Mouse (Mus musculus): ENCODE data around the gene Wdr95.
"Not testable (repeated sequence)": the region's sequence is repeated elsewhere in the genome, so short reads cannot be mapped to it uniquely, and the experiment has no call there.

The Wdr95 gene

GRCm38 (mm10) chr5:149517116-149517515 is 11.4 kb upstream of the Wdr95 start:
- DNase-seq (ENCODE audit: low read depth, low spot score) = no peak

GRCm38 (mm10) chr5:149520806-149521205 is 7.7 kb upstream of the Wdr95 start:
- DNase-seq (ENCODE audit: low read depth, low spot score) = no peak

- no peak for DNase-seq (ENCODE audit: low read depth, low spot score)
Measured at GRCm38 (mm10) chr5:149523856-149524241, 4.6 kb upstream of the Wdr95 start.

GRCm38 (mm10) chr5:149524242-149524858 is 4.1 kb upstream of the Wdr95 start:
- peak; percentile 89 for DNase-seq (ENCODE audit: low read depth, low spot score)

GRCm38 (mm10) chr5:149525055-149525785 is 3.3 kb upstream of the Wdr95 start:
- peak; percentile 49 for DNase-seq (ENCODE audit: low read depth, low spot score)

- peak; percentile 31 for DNase-seq (ENCODE audit: low read depth, low spot score)
Measured at GRCm38 (mm10) chr5:149526467-149526951, 2.0 kb upstream of the Wdr95 start.

- not testable (repeated sequence) for DNase-seq (ENCODE audit: low read depth, low spot score)
Measured at GRCm38 (mm10) chr5:149527292-149527691, 1.2 kb upstream of the Wdr95 start.

- no peak for DNase-seq (ENCODE audit: low read depth, low spot score)
Measured at GRCm38 (mm10) chr5:149533847-149534246, 5.4 kb downstream of the Wdr95 start.

- DNase-seq (ENCODE audit: low read depth, low spot score) = no peak
Measured at GRCm38 (mm10) chr5:149536005-149536404, 7.5 kb downstream of the Wdr95 start.

GRCm38 (mm10) chr5:149537796-149538511 is 9.5 kb downstream of the Wdr95 start:
- DNase-seq (ENCODE audit: low read depth, low spot score) = no peak

- DNase-seq (ENCODE audit: low read depth, low spot score) = no peak
Measured at GRCm38 (mm10) chr5:149538531-149538930, 10.1 kb downstream of the Wdr95 start.

- DNase-seq (ENCODE audit: low read depth, low spot score) = no peak
Measured at GRCm38 (mm10) chr5:149539051-149539450, 10.6 kb downstream of the Wdr95 start.

GRCm38 (mm10) chr5:149551179-149551578 is 22.7 kb downstream of the Wdr95 start:
- DNase-seq (ENCODE audit: low read depth, low spot score) = peak; percentile 29

- DNase-seq (ENCODE audit: low read depth, low spot score) = peak; percentile 82
Measured at GRCm38 (mm10) chr5:149552742-149553141, 24.3 kb downstream of the Wdr95 start.

GRCm38 (mm10) chr5:149553373-149553772 is 24.9 kb downstream of the Wdr95 start:
- no peak for DNase-seq (ENCODE audit: low read depth, low spot score)

- DNase-seq (ENCODE audit: low read depth, low spot score) = no peak
Measured at GRCm38 (mm10) chr5:149554397-149554796, 25.9 kb downstream of the Wdr95 start.

GRCm38 (mm10) chr5:149560903-149561588 is 32.6 kb downstream of the Wdr95 start:
- peak; percentile 59 for DNase-seq (ENCODE audit: low read depth, low spot score)

- no peak for DNase-seq (ENCODE audit: low read depth, low spot score)
Measured at GRCm38 (mm10) chr5:149566026-149566425, 37.5 kb downstream of the Wdr95 start.

- no peak for DNase-seq (ENCODE audit: low read depth, low spot score)
Measured at GRCm38 (mm10) chr5:149566957-149567356, 38.5 kb downstream of the Wdr95 start.

GRCm38 (mm10) chr5:149568993-149569392 is 40.5 kb downstream of the Wdr95 start:
- DNase-seq (ENCODE audit: low read depth, low spot score) = no peak

GRCm38 (mm10) chr5:149576977-149577376 is 48.5 kb downstream of the Wdr95 start:
- DNase-seq (ENCODE audit: low read depth, low spot score) = no peak

- no peak for DNase-seq (ENCODE audit: low read depth, low spot score)
Measured at GRCm38 (mm10) chr5:149577449-149577848, 49.0 kb downstream of the Wdr95 start.
